Mouse (Mus musculus) cerebellum, adult 2 months (tissue): ENCODE data around the gene Olfr1354. TPM values are rescaled to one million over a fixed set of nuclear protein-coding genes. Genes with fewer than 3 reads are reported as not detected.
"Not testable (repeated sequence)": the region's sequence is repeated elsewhere in the genome, so short reads cannot be mapped to it uniquely, and the experiment has no call there.

Source experiments
- DNase-seq, 2 experiments: peaks; one replicate each; pipeline ENCODE4 v3.0.0; 2021
- H3K27ac ChIP-seq: fragments of 200-500 bp; 2 replicates; pipeline ENCODE4 v1.5.1; 2012; ENCODE audit warnings: low read length, control low read depth, inconsistent platforms; ENCODE audit not compliant: insufficient read depth
- H3K27me3 ChIP-seq: fragments of 200-500 bp; 2 replicates; pipeline ENCODE4 v1.6.1; 2012; ENCODE audit warnings: inconsistent platforms, mild to moderate bottlenecking, low read length, moderate library complexity; ENCODE audit not compliant: control insufficient read depth, insufficient read depth
- H3K4me1 ChIP-seq: fragments of 200-500 bp; 2 replicates; pipeline ENCODE4 v1.6.1; 2011; ENCODE audit warnings: low read length; ENCODE audit not compliant: control insufficient read depth, insufficient read depth
- H3K4me3 ChIP-seq: fragments of 200-500 bp; replicated peaks from 2 replicates; pipeline ENCODE3; 2011; ENCODE audit warnings: mild to moderate bottlenecking, low read depth, low read length, control low read depth; ENCODE audit not compliant: insufficient read depth
- CTCF ChIP-seq: fragments of 200-500 bp; IDR thresholded peaks from 2 replicates; pipeline ENCODE4 v1.5.1; 2011; ENCODE audit warnings: low read depth, mild to moderate bottlenecking, control low read depth, low read length, moderate library complexity, borderline replicate concordance; ENCODE audit not compliant: insufficient read depth
- POLR2A ChIP-seq: fragments of 200-500 bp; IDR thresholded peaks from 2 replicates; pipeline ENCODE4 v1.6.1; 2011; ENCODE audit warnings: low read length, control low read depth, borderline replicate concordance; ENCODE audit not compliant: insufficient read depth
- WGBS: fragments of 180-500 bp; shearing (Covaris S2); methylation state at CpG from one replicate; pipeline ENCODE4 v1.1.7; 2018; 5-methylcytosine and 5-hydroxymethylcytosine counted together
- polyA plus RNA-seq: library from polyadenylated mRNA; depleted of rRNA; stranded (reverse); fragments of >200 nt; gene quantifications from 2 replicates; pipeline ENCODE4 v1.2.3, GENCODE M21; 2012; rRNA removed

Olfr1354 gene
- not detected in 2 replicates for polyA plus RNA-seq

DNA sequence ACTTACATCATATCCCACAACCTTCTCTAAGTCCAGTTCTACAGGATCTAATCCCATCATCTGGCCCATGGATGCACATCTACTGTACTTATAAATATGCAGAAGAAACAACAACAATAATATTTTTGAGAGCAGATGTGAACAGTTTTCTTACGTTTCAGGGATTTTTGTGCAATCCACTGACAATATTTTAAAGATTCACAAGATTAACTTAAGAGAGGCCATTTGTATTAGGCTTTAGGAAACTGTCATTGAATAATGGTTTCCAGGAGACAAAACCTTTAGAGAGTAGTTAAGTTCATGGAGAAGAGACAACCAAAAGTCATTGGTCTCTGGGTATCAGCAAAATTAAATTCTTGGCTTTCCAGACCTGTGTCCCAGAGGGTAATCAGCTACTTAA is at the start of gene Olfr1354:
Gene Olfr1354, plus strand, starts transcription at position 301 of the 400 bp plus-strand sequence.
- WGBS: 70% methylated on average over 1 of the region's 1 CpGs
- H3K27me3 ChIP-seq, H3K27ac ChIP-seq, H3K4me3 ChIP-seq, H3K4me1 ChIP-seq, DNase-seq: not testable (repeated sequence)

DNA sequence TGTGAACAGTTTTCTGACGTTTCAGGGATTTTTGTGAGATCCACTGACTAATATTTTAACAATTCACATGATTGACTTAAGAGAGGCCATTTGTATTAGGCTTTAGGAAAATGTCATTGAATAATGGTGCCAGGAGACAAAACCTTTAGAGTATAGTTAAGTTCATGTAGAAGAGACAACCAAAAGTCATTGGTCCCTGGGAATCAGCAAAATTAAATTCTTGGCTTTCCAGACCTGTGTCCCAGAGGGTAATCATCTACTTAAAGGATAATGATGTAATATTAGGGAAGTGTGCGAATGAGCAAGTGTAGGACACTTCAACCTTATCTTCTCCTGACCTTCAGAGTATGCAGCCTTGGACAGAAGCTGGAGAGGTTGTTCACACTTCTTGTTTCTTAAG is 37.7 kb upstream of the Olfr1354 start, which contains the start of gene Olfr1355:
Gene Olfr1355, plus strand, starts transcription at position 301 of the 400 bp plus-strand sequence.
- 54% methylated on average over 2 of the region's 2 CpGs for WGBS
- no peak for TF ChIP-seq CTCF
- no peak for TF ChIP-seq POLR2A
- no peaks in the 10 kb centered on the region for H3K27me3 ChIP-seq
- H3K4me1 ChIP-seq: no peaks in the 10 kb centered on the region
- H3K4me3 ChIP-seq: no peak within 1 kb of the TSS
- no peak within 1 kb of the TSS for H3K27ac ChIP-seq
- DNase-seq: no peak

DNA sequence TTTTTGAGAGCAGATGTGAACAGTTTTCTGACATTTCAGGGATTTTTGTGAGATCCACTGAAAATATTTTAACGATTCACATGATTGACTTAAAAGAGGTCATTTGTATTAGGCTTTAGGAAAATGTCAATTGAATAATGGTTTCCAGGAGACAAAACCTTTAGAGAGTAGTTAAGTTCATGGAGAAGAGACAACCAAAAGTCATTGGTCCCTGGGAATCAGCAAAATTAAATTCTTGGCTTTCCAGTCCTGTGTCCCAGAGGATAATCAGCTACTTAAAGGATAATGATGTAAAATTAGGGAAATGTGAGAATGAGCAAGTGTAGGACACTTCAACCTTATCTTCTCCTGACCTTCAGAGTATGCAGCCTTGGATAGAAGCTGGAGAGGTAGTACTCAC is 37.4 kb downstream of the Olfr1354 start, which contains the start of gene Olfr8:
Gene Olfr8, plus strand, starts transcription at position 301 of the 400 bp plus-strand sequence.
- 79% methylated on average over 1 of the region's 1 CpGs for WGBS
- H3K4me3 ChIP-seq: not testable (repeated sequence)

DNA sequence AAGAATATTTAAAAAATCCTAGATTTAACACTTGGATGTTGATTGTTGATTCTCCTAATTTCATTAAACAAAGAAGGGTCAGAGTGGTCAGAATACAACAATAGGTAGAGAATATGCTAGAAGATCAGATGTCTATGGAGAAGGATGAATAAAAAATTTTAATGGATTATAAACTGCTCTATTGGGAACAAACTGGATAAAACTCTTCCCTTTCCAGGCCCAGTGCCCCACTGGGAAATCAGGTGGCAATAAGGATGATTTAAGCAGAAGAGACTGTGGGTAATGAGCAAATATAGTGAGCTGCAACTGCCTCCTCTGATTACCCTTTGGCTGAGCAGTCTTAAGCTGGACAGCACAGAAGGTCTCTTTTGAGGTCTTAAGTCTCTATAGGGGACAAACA is 50.0 kb downstream of the Olfr1354 start, which contains the start of gene Olfr1353:
Gene Olfr1353, plus strand, starts transcription at position 301 of the 400 bp plus-strand sequence.
- not testable (repeated sequence) for H3K27me3 ChIP-seq, DNase-seq, H3K4me1 ChIP-seq, H3K27ac ChIP-seq, H3K4me3 ChIP-seq

More for the DNA sequence above, 37.4 kb downstream of the Olfr1354 start, which contains the start of gene Olfr8:
- not testable (repeated sequence) for DNase-seq, H3K27ac ChIP-seq, H3K4me1 ChIP-seq, H3K27me3 ChIP-seq

Other genes starting within 250 kb of the Olfr1354 start
- gene Casp14, start 194.9 kb upstream of the Olfr1354 start, polyA plus RNA-seq: not detected in 2 replicates
- gene Ccdc105, start 160.1 kb upstream of the Olfr1354 start, polyA plus RNA-seq: 0.27 and 0.33 TPM in 2 replicates
- gene Slc1a6, start 132.7 kb upstream of the Olfr1354 start, polyA plus RNA-seq: 154 and 167 TPM in 2 replicates
- gene Olfr1356, start 61.0 kb upstream of the Olfr1354 start, polyA plus RNA-seq: not detected in 2 replicates
- gene Olfr1355, start 37.6 kb upstream of the Olfr1354 start, polyA plus RNA-seq: not detected in 2 replicates
- not detected in 2 replicates for gene Olfr8, start 37.5 kb downstream of the Olfr1354 start, polyA plus RNA-seq
- not detected in 2 replicates for gene Olfr1353, start 50.1 kb downstream of the Olfr1354 start, polyA plus RNA-seq
- not detected in 2 replicates for gene Olfr1352, start 67.9 kb downstream of the Olfr1354 start, polyA plus RNA-seq
- gene Olfr1351, start 99.3 kb downstream of the Olfr1354 start, polyA plus RNA-seq: not detected in 2 replicates
- not detected in 2 replicates for gene Olfr57, start 115.6 kb downstream of the Olfr1354 start, polyA plus RNA-seq
- 13.5 and 14.4 TPM in 2 replicates for gene 2610008E11Rik, start 184.4 kb downstream of the Olfr1354 start, polyA plus RNA-seq
- gene Vmn2r80, start 235.6 kb downstream of the Olfr1354 start, polyA plus RNA-seq: not detected in 2 replicates